Mouse (Mus musculus): ENCODE measurements around the gene Grin2b. TPM values are rescaled to one million over a fixed set of nuclear protein-coding genes. Genes with fewer than 3 reads are reported as not detected.

Gene Grin2b
- polyA plus RNA-seq, 1 experiment from 2014 or later = 3.1 TPM

GRCm38 (mm10) chr6:135970716-135971318 lies 202.5 kb downstream of the Grin2b start:
- Histone ChIP-seq H3K27ac (ENCODE audit: low read depth, low read length) (no peak overlapping the region), H3K4me1 (replicated peaks; ENCODE audit: control insufficient read depth, insufficient read depth, low read length) (no peaks in the 10 kb centered on the region), H3K36me3 (ENCODE audit: control insufficient read depth, insufficient read depth, low read length) (no peaks in the 10 kb centered on the region), H3K9ac (ENCODE audit: low read length) (no peak overlapping the region), H3K27me3 (ENCODE audit: control insufficient read depth, insufficient read depth, low read length) (no peaks in the 10 kb centered on the region), H3K9me3 (ENCODE audit: control insufficient read depth, low read length) (no peaks in the 10 kb centered on the region), H3K4me3 (ENCODE audit: low read depth, low read length) (no peak overlapping the region), H3K4me2 (ENCODE audit: low read depth, low read length, severe bottlenecking) (no peak overlapping the region)
- ATAC-seq (replicated peaks; ENCODE audit: low FRiP score) (no peak), DNase-seq (ENCODE audit: low spot score) (no peak)
- WGBS = 82% methylated on average over 3 of the region's 3 CpGs

GRCm38 (mm10) chr6:135961766-135962165 lies 211.5 kb downstream of the Grin2b start:
- DNase-seq (ENCODE audit: low spot score) = no peak
- H3K9me3 ChIP-seq (ENCODE audit: control insufficient read depth, low read length) = no peaks in the 10 kb centered on the region
- no peaks in the 10 kb centered on the region for H3K36me3 ChIP-seq (ENCODE audit: control insufficient read depth, insufficient read depth, low read length)
- no peak overlapping the region for H3K4me2 ChIP-seq (ENCODE audit: low read depth, low read length, severe bottlenecking)
- no peak overlapping the region for H3K27ac ChIP-seq (ENCODE audit: low read depth, low read length)
- no peak overlapping the region for H3K4me3 ChIP-seq (ENCODE audit: low read depth, low read length)
- no peak for ATAC-seq (replicated peaks; ENCODE audit: low FRiP score)
- H3K4me1 ChIP-seq (replicated peaks; ENCODE audit: control insufficient read depth, insufficient read depth, low read length) = no peaks in the 10 kb centered on the region
- H3K9ac ChIP-seq (ENCODE audit: low read length) = no peak overlapping the region
- WGBS = 35% methylated on average over 9 of the region's 9 CpGs
- no peaks in the 10 kb centered on the region for H3K27me3 ChIP-seq (ENCODE audit: control insufficient read depth, insufficient read depth, low read length)

GRCm38 (mm10) chr6:135959629-135960028 lies 213.7 kb downstream of the Grin2b start:
- 93% methylated on average over 10 of the region's 10 CpGs for WGBS

GRCm38 (mm10) chr6:135951666-135952065 lies 221.6 kb downstream of the Grin2b start:
- Histone ChIP-seq H3K36me3 (ENCODE audit: control insufficient read depth, insufficient read depth, low read length) (no peaks in the 10 kb centered on the region), H3K4me2 (ENCODE audit: low read depth, low read length, severe bottlenecking) (no peak overlapping the region), H3K9ac (ENCODE audit: low read length) (no peak overlapping the region), H3K4me1 (replicated peaks; ENCODE audit: control insufficient read depth, insufficient read depth, low read length) (no peaks in the 10 kb centered on the region), H3K27ac (ENCODE audit: low read depth, low read length) (no peak overlapping the region), H3K4me3 (ENCODE audit: low read depth, low read length) (no peak overlapping the region), H3K9me3 (ENCODE audit: control insufficient read depth, low read length) (no peaks in the 10 kb centered on the region), H3K27me3 (ENCODE audit: control insufficient read depth, insufficient read depth, low read length) (no peaks in the 10 kb centered on the region)
- 84% methylated on average over 5 of the region's 5 CpGs for WGBS
- ATAC-seq (replicated peaks; ENCODE audit: low FRiP score) (no peak), DNase-seq (ENCODE audit: low spot score) (no peak)

More at GRCm38 (mm10) chr6:135959629-135960028, 213.7 kb downstream of the Grin2b start:
- no peak overlapping the region for H3K4me3 ChIP-seq (ENCODE audit: low read depth, low read length)
- no peaks in the 10 kb centered on the region for H3K27me3 ChIP-seq (ENCODE audit: control insufficient read depth, insufficient read depth, low read length)
- no peaks in the 10 kb centered on the region for H3K4me1 ChIP-seq (replicated peaks; ENCODE audit: control insufficient read depth, insufficient read depth, low read length)
- ATAC-seq (replicated peaks; ENCODE audit: low FRiP score) (no peak), DNase-seq (ENCODE audit: low spot score) (no peak)
- no peaks in the 10 kb centered on the region for H3K36me3 ChIP-seq (ENCODE audit: control insufficient read depth, insufficient read depth, low read length)
- no peak overlapping the region for H3K9ac ChIP-seq (ENCODE audit: low read length)
- no peak overlapping the region for H3K4me2 ChIP-seq (ENCODE audit: low read depth, low read length, severe bottlenecking)
- no peak overlapping the region for H3K27ac ChIP-seq (ENCODE audit: low read depth, low read length)
- no peaks in the 10 kb centered on the region for H3K9me3 ChIP-seq (ENCODE audit: control insufficient read depth, low read length)

- 91% methylated on average over 5 of the region's 5 CpGs for WGBS
- Histone ChIP-seq H3K27ac (ENCODE audit: low read depth, low read length) (no peak overlapping the region), H3K9me3 (ENCODE audit: control insufficient read depth, low read length) (no peaks in the 10 kb centered on the region), H3K4me2 (ENCODE audit: low read depth, low read length, severe bottlenecking) (no peak overlapping the region), H3K9ac (ENCODE audit: low read length) (no peak overlapping the region), H3K4me3 (ENCODE audit: low read depth, low read length) (no peak overlapping the region), H3K4me1 (replicated peaks; ENCODE audit: control insufficient read depth, insufficient read depth, low read length) (no peaks in the 10 kb centered on the region), H3K36me3 (ENCODE audit: control insufficient read depth, insufficient read depth, low read length) (no peaks in the 10 kb centered on the region), H3K27me3 (ENCODE audit: control insufficient read depth, insufficient read depth, low read length) (no peaks in the 10 kb centered on the region)
- DNase-seq (ENCODE audit: low spot score) (no peak), ATAC-seq (replicated peaks; ENCODE audit: low FRiP score) (no peak)
Observed at GRCm38 (mm10) chr6:135945511-135945910, 227.8 kb downstream of the Grin2b start.

DNA sequence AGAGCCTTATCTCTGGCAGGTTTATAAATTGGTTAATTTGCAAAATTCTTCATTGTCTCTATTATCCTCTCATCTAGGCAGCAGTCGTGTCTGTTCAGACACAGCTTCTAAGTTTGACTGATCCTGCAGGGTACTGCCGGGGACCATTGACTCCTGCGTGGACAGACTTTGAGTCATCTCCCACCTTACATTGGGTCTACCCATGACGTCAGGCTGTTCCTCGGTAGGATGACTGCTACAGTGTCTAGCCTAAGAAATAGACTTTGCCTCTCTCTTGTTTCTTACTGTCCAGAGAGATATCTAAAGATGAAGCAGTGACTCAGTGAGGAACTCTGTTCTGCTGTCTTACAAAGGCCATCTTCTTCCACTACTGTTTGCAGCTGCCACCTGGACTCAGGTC lies 229.0 kb downstream of the Grin2b start:
- Histone ChIP-seq H3K36me3 (ENCODE audit: control insufficient read depth, insufficient read depth, low read length) (no peaks in the 10 kb centered on the region), H3K9ac (ENCODE audit: low read length) (no peak overlapping the region), H3K4me3 (ENCODE audit: low read depth, low read length) (no peak overlapping the region), H3K9me3 (ENCODE audit: control insufficient read depth, low read length) (no peaks in the 10 kb centered on the region), H3K27ac (ENCODE audit: low read depth, low read length) (no peak overlapping the region), H3K4me1 (replicated peaks; ENCODE audit: control insufficient read depth, insufficient read depth, low read length) (no peaks in the 10 kb centered on the region), H3K27me3 (ENCODE audit: control insufficient read depth, insufficient read depth, low read length) (no peaks in the 10 kb centered on the region), H3K4me2 (ENCODE audit: low read depth, low read length, severe bottlenecking) (no peak overlapping the region)
- DNase-seq (ENCODE audit: low spot score) = no peak
- WGBS = 91% methylated on average over 5 of the region's 5 CpGs
- no peak for ATAC-seq (replicated peaks; ENCODE audit: low FRiP score)

- ATAC-seq (replicated peaks; ENCODE audit: low FRiP score) = no peak
- WGBS = 88% methylated on average over 6 of the region's 6 CpGs
Observed at GRCm38 (mm10) chr6:135943121-135943617, 230.1 kb downstream of the Grin2b start.

DNA sequence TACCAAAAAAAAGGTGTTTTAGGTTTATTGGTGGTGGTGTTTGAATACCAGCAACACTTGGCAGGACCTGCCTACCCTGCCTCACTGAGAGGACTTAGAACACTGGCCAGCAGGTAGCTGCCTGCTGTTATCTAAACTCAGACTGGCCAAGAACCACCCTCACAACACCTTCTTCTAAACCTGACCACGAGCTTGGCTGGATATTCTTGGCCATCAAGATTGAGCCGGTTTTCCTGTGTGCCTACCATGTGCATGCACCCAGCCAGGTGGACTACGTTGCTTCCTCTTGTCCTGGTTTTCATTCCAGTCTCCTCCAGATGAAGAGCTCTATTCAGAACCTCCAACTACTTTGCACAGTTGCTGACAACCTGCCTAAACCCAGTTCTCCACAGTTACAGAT lies 240.4 kb downstream of the Grin2b start:
- H3K36me3 ChIP-seq (ENCODE audit: control insufficient read depth, insufficient read depth, low read length) = no peaks in the 10 kb centered on the region
- no peaks in the 10 kb centered on the region for H3K9me3 ChIP-seq (ENCODE audit: control insufficient read depth, low read length)
- H3K4me3 ChIP-seq (ENCODE audit: low read depth, low read length) = no peak overlapping the region
- ATAC-seq (replicated peaks; ENCODE audit: low FRiP score) (no peak), DNase-seq (ENCODE audit: low spot score) (no peak)
- WGBS = 87% methylated on average over 3 of the region's 3 CpGs
- no peak overlapping the region for H3K9ac ChIP-seq (ENCODE audit: low read length)
- H3K4me2 ChIP-seq (ENCODE audit: low read depth, low read length, severe bottlenecking) = no peak overlapping the region
- H3K4me1 ChIP-seq (replicated peaks; ENCODE audit: control insufficient read depth, insufficient read depth, low read length) = no peaks in the 10 kb centered on the region
- H3K27ac ChIP-seq (ENCODE audit: low read depth, low read length) = no peak overlapping the region
- no peaks in the 10 kb centered on the region for H3K27me3 ChIP-seq (ENCODE audit: control insufficient read depth, insufficient read depth, low read length)

More at GRCm38 (mm10) chr6:135943121-135943617, 230.1 kb downstream of the Grin2b start:
- no peaks in the 10 kb centered on the region for H3K4me1 ChIP-seq (replicated peaks; ENCODE audit: control insufficient read depth, insufficient read depth, low read length)
- H3K27ac ChIP-seq (ENCODE audit: low read depth, low read length) = no peak overlapping the region
- no peaks in the 10 kb centered on the region for H3K27me3 ChIP-seq (ENCODE audit: control insufficient read depth, insufficient read depth, low read length)
- no peaks in the 10 kb centered on the region for H3K9me3 ChIP-seq (ENCODE audit: control insufficient read depth, low read length)
- no peak for DNase-seq (ENCODE audit: low spot score)
- H3K9ac ChIP-seq (ENCODE audit: low read length) = no peak overlapping the region
- H3K4me3 ChIP-seq (ENCODE audit: low read depth, low read length) = no peak overlapping the region
- H3K36me3 ChIP-seq (ENCODE audit: control insufficient read depth, insufficient read depth, low read length) = no peaks in the 10 kb centered on the region
- no peak overlapping the region for H3K4me2 ChIP-seq (ENCODE audit: low read depth, low read length, severe bottlenecking)

GRCm38 (mm10) chr6:135932400-135932920 lies 240.9 kb downstream of the Grin2b start:
- no peaks in the 10 kb centered on the region for H3K27me3 ChIP-seq (ENCODE audit: control insufficient read depth, insufficient read depth, low read length)
- no peaks in the 10 kb centered on the region for H3K9me3 ChIP-seq (ENCODE audit: control insufficient read depth, low read length)
- no peaks in the 10 kb centered on the region for H3K36me3 ChIP-seq (ENCODE audit: control insufficient read depth, insufficient read depth, low read length)
- no peak overlapping the region for H3K4me2 ChIP-seq (ENCODE audit: low read depth, low read length, severe bottlenecking)
- no peak overlapping the region for H3K27ac ChIP-seq (ENCODE audit: low read depth, low read length)
- ATAC-seq (replicated peaks; ENCODE audit: low FRiP score) = peak; percentile 63
- no peak for DNase-seq (ENCODE audit: low spot score)
- no peaks in the 10 kb centered on the region for H3K4me1 ChIP-seq (replicated peaks; ENCODE audit: control insufficient read depth, insufficient read depth, low read length)
- H3K4me3 ChIP-seq (ENCODE audit: low read depth, low read length) = no peak overlapping the region
- no peak overlapping the region for H3K9ac ChIP-seq (ENCODE audit: low read length)
- 54% methylated on average over 6 of the region's 6 CpGs for WGBS

Data from forebrain, embryonic 11.5 days (tissue).